Comparison of ENCODE assay signal across 11 mouse cellular contexts in the genomic region with DNA sequence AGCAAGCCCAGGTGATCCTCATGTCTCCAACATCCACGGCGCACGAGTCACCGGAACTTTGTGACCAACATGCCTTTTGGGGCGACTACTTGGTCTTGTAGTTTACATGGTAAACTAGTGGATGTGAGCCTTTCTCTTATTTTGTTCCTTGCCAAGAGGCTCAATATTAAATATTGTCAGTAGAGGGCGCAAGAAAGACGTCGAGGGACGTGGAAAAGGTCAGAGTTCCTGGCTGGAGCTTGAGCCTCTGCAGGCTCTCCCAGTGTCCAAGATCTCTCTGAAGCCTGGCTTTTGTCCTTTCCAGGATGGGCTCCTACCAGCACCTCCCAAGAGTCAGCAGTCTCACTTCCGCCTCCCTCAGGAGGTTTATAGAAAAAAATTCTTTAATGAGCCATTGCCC.
DNase-seq lines count a peak whose midpoint lies in the region; ATAC-seq lines count a peak whose summit lies in the region.
"Had no signal": no experiment of that assay in that cellular context is flagged by ENCODE, and none has a peak within 500 bp of the region (broad histone marks: within the 10 kb centered on the region; RNA-seq: fewer than 3 reads in every experiment).

No protein-coding gene starts in this region.

- H3K9me3 ChIP-seq in limb, embryonic 11.5 days (ENCODE audit: control insufficient read depth, low read length): no peaks in the 10 kb centered on the region
- no peaks in the 10 kb centered on the region for H3K9me3 ChIP-seq in limb, embryonic 10.5 days (replicated peaks)
- H3K9me3 ChIP-seq: limb, embryonic 12.5 days had no signal

- no peak overlapping the region for H3K4me3 ChIP-seq in limb, embryonic 11.5 days (ENCODE audit: low read depth, low read length)
- no peak overlapping the region for H3K4me3 ChIP-seq in limb, embryonic 10.5 days
- H3K4me3 ChIP-seq: limb, embryonic 12.5 days had no signal

- H3K36me3 ChIP-seq in limb, embryonic 11.5 days (ENCODE audit: control insufficient read depth, insufficient read depth, low read length): no peaks in the 10 kb centered on the region
- H3K36me3 ChIP-seq in limb, embryonic 10.5 days: no peaks in the 10 kb centered on the region
- H3K36me3 ChIP-seq: limb, embryonic 12.5 days had no signal

- WGBS in limb, embryonic 11.5 days: 38% methylated on average over 10 of the region's 10 CpGs
- 37% methylated on average over 10 of the region's 10 CpGs for WGBS in limb, embryonic 10.5 days

- H3K4me2 ChIP-seq in limb, embryonic 11.5 days (ENCODE audit: low read depth, severe bottlenecking): no peak overlapping the region
- H3K4me2 ChIP-seq: limb, embryonic 12.5 days had no signal

- no peak for ATAC-seq in limb, embryonic 11.5 days (ENCODE audit: insufficient number of reproducible peaks, low FRiP score, low TSS enrichment, low read depth)

- no peak overlapping the region for H3K9ac ChIP-seq in limb, embryonic 11.5 days (ENCODE audit: low read length)
- H3K9ac ChIP-seq: limb, embryonic 12.5 days had no signal

- H3K27ac ChIP-seq in limb, embryonic 11.5 days (replicated peaks; ENCODE audit: low read depth, low read length): no peak overlapping the region
- H3K27ac ChIP-seq in limb, embryonic 10.5 days: no peak overlapping the region
- H3K27ac ChIP-seq: limb, embryonic 12.5 days had no signal

- no peaks in the 10 kb centered on the region for H3K4me1 ChIP-seq in limb, embryonic 11.5 days (ENCODE audit: control insufficient read depth, insufficient read depth, low read length)
- H3K4me1 ChIP-seq in limb, embryonic 10.5 days: peaks cover 7% of the 10 kb centered on the region; the same call in 1 of the 2 replicates

- peak; percentile 34 for DNase-seq in adrenal gland, postnatal 14 days
- no peak for DNase-seq in adrenal gland, adult 8-10 months
- peak; percentile 28 for DNase-seq in limb, embryonic 11.5 days (ENCODE audit: low spot score)
- no peak for DNase-seq in limb, embryonic 10.5 days (ENCODE audit: low spot score)
- DNase-seq in adrenal gland, postnatal 25 days: peak; percentile 3
- peak; percentile 18 to 21 for DNase-seq in kidney, postnatal 36 days
- no peak for DNase-seq in c-Kit-positive CD71-positive TER-119-positive erythroid progenitor cells, embryonic 14.5 days (ENCODE audit: low spot score)
- DNase-seq in urinary bladder, postnatal 10 days (ENCODE audit: low spot score): no peak
- DNase-seq: cerebellum, adult 11-12 months; thymus, postnatal 25 days had no signal

- H3K27me3 ChIP-seq in limb, embryonic 11.5 days (ENCODE audit: control insufficient read depth, insufficient read depth, low read length): no peaks in the 10 kb centered on the region
- no peaks in the 10 kb centered on the region for H3K27me3 ChIP-seq in limb, embryonic 10.5 days (ENCODE audit: low read depth, poor library complexity, severe bottlenecking)
- H3K27me3 ChIP-seq: limb, embryonic 12.5 days had no signal

Comparison
In these comparisons a context has a peak if more than half of its experiments do, and no peak if none do; other contexts are left out.
1. DNase-seq: peak in adrenal gland, postnatal 14 days (single experiment), limb, embryonic 11.5 days (single experiment), adrenal gland, postnatal 25 days (single experiment) and kidney, postnatal 36 days (2 of 2); none in adrenal gland, adult 8-10 months (single experiment), limb, embryonic 10.5 days (single experiment), c-Kit-positive CD71-positive TER-119-positive erythroid progenitor cells, embryonic 14.5 days (single experiment) and urinary bladder, postnatal 10 days (single experiment).